Mouse (Mus musculus) liver, embryonic 14.5 days (tissue): ENCODE data around the gene Rundc3a.

Source experiments
- CTCF ChIP-seq: IDR thresholded peaks from 2 replicates; pipeline ENCODE4 v1.5.1; 2016; ENCODE audit warnings: antibody characterized with exemption, low read depth, control low read depth
- EP300 ChIP-seq: IDR thresholded peaks from 2 replicates; pipeline ENCODE4 v1.6.1; 2016; ENCODE audit warnings: antibody characterized with exemption, low read depth

DNA sequence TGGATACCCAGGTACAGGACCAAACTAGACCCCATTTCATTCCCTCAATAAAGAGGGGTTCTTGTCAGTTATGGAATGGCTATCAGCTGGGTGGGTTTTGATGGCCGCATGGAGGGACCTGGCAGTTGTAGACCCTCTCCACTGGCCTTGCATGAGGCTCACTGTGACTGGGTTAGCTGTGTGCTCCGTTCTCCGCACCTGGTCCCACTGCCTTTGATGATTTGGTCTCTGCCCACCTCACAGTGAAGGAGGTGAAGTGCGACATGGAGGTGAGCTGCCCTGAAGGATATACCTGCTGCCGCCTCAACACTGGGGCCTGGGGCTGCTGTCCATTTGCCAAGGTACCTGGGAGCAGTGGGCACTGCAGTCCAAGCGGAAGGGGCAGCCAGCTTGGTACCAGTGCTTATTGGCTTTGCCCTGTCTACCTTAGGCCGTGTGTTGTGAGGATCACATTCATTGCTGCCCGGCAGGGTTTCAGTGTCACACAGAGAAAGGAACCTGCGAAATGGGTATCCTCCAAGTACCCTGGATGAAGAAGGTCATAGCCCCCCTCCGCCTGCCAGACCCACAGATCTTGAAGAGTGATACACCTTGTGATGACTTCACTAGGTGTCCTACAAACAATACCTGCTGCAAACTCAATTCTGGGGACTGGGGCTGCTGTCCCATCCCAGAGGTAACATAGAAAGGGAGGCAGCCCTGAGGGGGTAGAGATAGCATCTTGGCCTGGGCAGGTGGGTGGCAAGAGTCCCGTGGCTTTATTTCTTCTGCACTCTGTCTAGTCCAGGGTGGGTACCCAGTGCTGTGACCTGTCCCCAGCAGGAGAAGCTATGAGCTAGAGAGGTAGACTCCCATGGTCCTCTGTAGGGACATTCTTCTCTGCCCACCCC lies 41.9 kb downstream of the Rundc3a start:
- TF ChIP-seq CTCF: no peak
- no peak for TF ChIP-seq EP300
